Mouse (Mus musculus) intestine, postnatal 0 days (tissue): Measurements from ENCODE around the gene Ppp1r2. TPM values are rescaled to one million over a fixed set of nuclear protein-coding genes. Genes with fewer than 3 reads are reported as not detected.

ENCODE experiments used
- ATAC-seq: fragments of 200-750 bp; cut with Nextera tagmentation; 2 replicates; pipeline ENCODE4 v1.8.0; 2017; ENCODE audit warnings: mild to moderate bottlenecking, moderate TSS enrichment, moderate library complexity
- H3K27ac ChIP-seq: fragments of 300-500 bp; sonication (generic); 2 replicates; pipeline ENCODE4 v1.5.1; 2014; ENCODE audit warnings: mild to moderate bottlenecking, low read depth, low read length, moderate library complexity
- H3K27me3 ChIP-seq: fragments of 300-500 bp; sonication (generic); replicated peaks from 2 replicates; pipeline ENCODE4 v1.6.1; 2014; ENCODE audit warnings: low read length, mixed read lengths; ENCODE audit not compliant: control insufficient read depth, insufficient read depth
- H3K36me3 ChIP-seq: fragments of 300-500 bp; sonication (generic); 2 replicates; pipeline ENCODE4 v1.6.1; 2014; ENCODE audit warnings: mild to moderate bottlenecking, moderate library complexity; ENCODE audit not compliant: control insufficient read depth, insufficient read depth
- H3K4me1 ChIP-seq: fragments of 300-500 bp; sonication (generic); replicated peaks from 2 replicates; pipeline ENCODE4 v1.6.1; 2014; ENCODE audit warnings: antibody characterized with exemption, low read length, mixed read lengths; ENCODE audit not compliant: control insufficient read depth, insufficient read depth
- H3K4me2 ChIP-seq: fragments of 300-500 bp; sonication (generic); replicated peaks from 2 replicates; pipeline ENCODE4 v1.6.1; 2014; ENCODE audit warnings: low read depth, mild to moderate bottlenecking, moderate library complexity
- H3K4me3 ChIP-seq: fragments of 300-500 bp; sonication (generic); 2 replicates; pipeline ENCODE4 v1.5.1; 2014; ENCODE audit warnings: low read depth, low read length
- H3K9ac ChIP-seq: fragments of 300-500 bp; sonication (generic); 2 replicates; pipeline ENCODE4 v1.6.1; 2014; ENCODE audit warnings: mild to moderate bottlenecking, low read depth, low read length
- H3K9me3 ChIP-seq: fragments of 300-500 bp; sonication (generic); 2 replicates; pipeline ENCODE4 v1.6.1; 2016; ENCODE audit warnings: mixed run types; ENCODE audit not compliant: control insufficient read depth
- CTCF ChIP-seq: sonication (generic); IDR thresholded peaks from 2 replicates; pipeline ENCODE4 v1.5.1; 2016; ENCODE audit warnings: low read depth, mild to moderate bottlenecking, control low read depth, antibody characterized with exemption, moderate library complexity
- WGBS: fragments of 180-500 bp; shearing (Covaris S2); extraction: QIAGEN DNeasy Blood & Tissue Kit; methylation state at CpG from one replicate; pipeline ENCODE4 v1.1.7; 2014; 5-methylcytosine and 5-hydroxymethylcytosine counted together
- polyA plus RNA-seq: library from polyadenylated mRNA; unstranded; fragments of >200 nt; fragmentation: Nextera tagmentation; extraction: Ambion mirVana; gene quantifications from 2 replicates; pipeline ENCODE4 v1.2.1, GENCODE M21; 2015

Gene Ppp1r2
- polyA plus RNA-seq, 1 experiment from 2014 or later = 80.4 TPM

- Histone ChIP-seq H3K9me3 (no peaks in the 10 kb centered on the region), H3K4me2 (no peak overlapping the region), H3K36me3 (no peaks in the 10 kb centered on the region), H3K27me3 (no peaks in the 10 kb centered on the region), H3K27ac (no peak overlapping the region), H3K9ac (no peak overlapping the region), H3K4me3 (no peak overlapping the region), H3K4me1 (no peaks in the 10 kb centered on the region)
- no peak for TF ChIP-seq CTCF
- 84% methylated on average over 4 of the region's 4 CpGs for WGBS
- ATAC-seq = no peak
Observed at GRCm38 (mm10) chr16:31315294-31315693, 40.2 kb upstream of the Ppp1r2 start.

- Histone ChIP-seq H3K4me3 (no peak within 1 kb of the TSS), H3K27ac (no peak within 1 kb of the TSS), H3K9me3 (no peaks in the 10 kb centered on the region), H3K27me3 (no peaks in the 10 kb centered on the region), H3K4me1 (no peaks in the 10 kb centered on the region), H3K36me3 (no peaks in the 10 kb centered on the region), H3K4me2 (no peak within 1 kb of the TSS), H3K9ac (no peak within 1 kb of the TSS)
- no peak for TF ChIP-seq CTCF
- 69% methylated on average over 9 of the region's 9 CpGs for WGBS
- no peak for ATAC-seq
Observed at GRCm38 (mm10) chr16:31314497-31315233, 39.6 kb upstream of the Ppp1r2 start, which contains the start of gene Apod. Gene Apod (minus strand): TSS chr16:31314808.

- no peaks in the 10 kb centered on the region for H3K27me3 ChIP-seq
- H3K9ac ChIP-seq = no peak overlapping the region
- 59% methylated on average over 2 of the region's 2 CpGs for WGBS
- H3K27ac ChIP-seq = no peak overlapping the region
- no peaks in the 10 kb centered on the region for H3K9me3 ChIP-seq
- TF ChIP-seq CTCF = no peak
- H3K36me3 ChIP-seq = no peaks in the 10 kb centered on the region
- no peaks in the 10 kb centered on the region for H3K4me1 ChIP-seq
- no peak for ATAC-seq
- no peak overlapping the region for H3K4me3 ChIP-seq
- H3K4me2 ChIP-seq = no peak overlapping the region
Observed at GRCm38 (mm10) chr16:31313611-31314010, 38.5 kb upstream of the Ppp1r2 start.

- no peaks in the 10 kb centered on the region for H3K27me3 ChIP-seq
- H3K9me3 ChIP-seq = no peaks in the 10 kb centered on the region
- no peak overlapping the region for H3K4me2 ChIP-seq
- H3K36me3 ChIP-seq = no peaks in the 10 kb centered on the region
- no peaks in the 10 kb centered on the region for H3K4me1 ChIP-seq
- TF ChIP-seq CTCF = no peak
- no peak for ATAC-seq
- no peak overlapping the region for H3K27ac ChIP-seq
- 92% methylated on average over 3 of the region's 3 CpGs for WGBS
- H3K4me3 ChIP-seq = no peak overlapping the region
- no peak overlapping the region for H3K9ac ChIP-seq
Observed at GRCm38 (mm10) chr16:31312296-31312695, 37.2 kb upstream of the Ppp1r2 start.

- Histone ChIP-seq H3K27me3 (no peaks in the 10 kb centered on the region), H3K36me3 (no peaks in the 10 kb centered on the region), H3K9me3 (0 out of 2 replicates have a peak, but pooled peaks cover 3% of the 10 kb centered on the region), H3K4me2 (no peak overlapping the region), H3K4me3 (no peak overlapping the region), H3K27ac (no peak overlapping the region), H3K9ac (no peak overlapping the region), H3K4me1 (no peaks in the 10 kb centered on the region)
- no peak for TF ChIP-seq CTCF
- 71% methylated on average over 5 of the region's 5 CpGs for WGBS
- ATAC-seq = no peak
Observed at GRCm38 (mm10) chr16:31305199-31305919, 30.3 kb upstream of the Ppp1r2 start.

- Histone ChIP-seq H3K27me3 (no peaks in the 10 kb centered on the region), H3K9ac (no peak overlapping the region), H3K36me3 (no peaks in the 10 kb centered on the region), H3K4me3 (no peak overlapping the region), H3K9me3 (0 out of 2 replicates have a peak, but pooled peaks cover 3% of the 10 kb centered on the region), H3K4me2 (no peak overlapping the region), H3K4me1 (no peaks in the 10 kb centered on the region; the same call in 1 of the 2 replicates), H3K27ac (no peak overlapping the region)
- TF ChIP-seq CTCF = no peak
- WGBS = 73% methylated on average over 10 of the region's 10 CpGs
- no peak for ATAC-seq
Observed at GRCm38 (mm10) chr16:31303276-31303675, 28.2 kb upstream of the Ppp1r2 start.
